Mouse (Mus musculus) midbrain, embryonic 11.5 days (tissue): ENCODE results near the gene Meig1. TPM values are rescaled to one million over a fixed set of nuclear protein-coding genes. Genes with fewer than 3 reads are reported as not detected.

Experiments used
- ATAC-seq: fragments of 200-750 bp; cut with Nextera tagmentation; 2 replicates; pipeline ENCODE4 v1.8.0; 2017; ENCODE audit warnings: moderate TSS enrichment, moderate library complexity; ENCODE audit not compliant: low FRiP score
- DNase-seq: peaks from one replicate; pipeline ENCODE4 v3.0.0; 2015; ENCODE audit warnings: low spot score; ENCODE audit errors: missing footprints
- H3K27ac ChIP-seq: fragments of 300-500 bp; sonication (generic); 2 replicates; pipeline ENCODE4 v1.5.1; 2014; ENCODE audit warnings: low read depth, low read length
- H3K27me3 ChIP-seq: fragments of 300-500 bp; sonication (generic); 2 replicates; pipeline ENCODE4 v1.6.1; 2014; ENCODE audit warnings: mild to moderate bottlenecking, low read length, moderate library complexity, mixed read lengths; ENCODE audit not compliant: control insufficient read depth, insufficient read depth
- H3K36me3 ChIP-seq: fragments of 300-500 bp; sonication (generic); 2 replicates; pipeline ENCODE4 v1.6.1; 2014; ENCODE audit warnings: mild to moderate bottlenecking, low read length, moderate library complexity, mixed read lengths; ENCODE audit not compliant: control insufficient read depth, insufficient read depth
- H3K4me1 ChIP-seq: fragments of 300-500 bp; sonication (generic); 2 replicates; pipeline ENCODE4 v1.6.1; 2014; ENCODE audit warnings: low read length; ENCODE audit not compliant: control insufficient read depth, insufficient read depth
- H3K4me2 ChIP-seq: fragments of 300-500 bp; sonication (generic); 2 replicates; pipeline ENCODE4 v1.6.1; 2014; ENCODE audit warnings: mild to moderate bottlenecking, moderate library complexity
- H3K4me3 ChIP-seq: fragments of 300-500 bp; sonication (generic); 2 replicates; pipeline ENCODE4 v1.5.1; 2014; ENCODE audit warnings: low read depth, low read length
- H3K9ac ChIP-seq: fragments of 300-500 bp; sonication (generic); 2 replicates; pipeline ENCODE4 v1.6.1; 2014; ENCODE audit warnings: low read length
- H3K9me3 ChIP-seq: fragments of 300-500 bp; sonication (generic); 2 replicates; pipeline ENCODE4 v1.6.1; 2016; ENCODE audit warnings: low read length; ENCODE audit not compliant: control insufficient read depth
- WGBS: fragments of 180-500 bp; shearing (Covaris S2); extraction: QIAGEN DNeasy Blood & Tissue Kit; methylation state at CpG from one replicate; pipeline ENCODE4 v1.1.7; 2014; 5-methylcytosine and 5-hydroxymethylcytosine counted together
- polyA plus RNA-seq: library from polyadenylated mRNA; unstranded; fragments of >200 nt; fragmentation: Nextera tagmentation; extraction: Ambion mirVana; gene quantifications from 2 replicates; pipeline ENCODE4 v1.2.1, GENCODE M21; 2014

Gene Meig1
- polyA plus RNA-seq, 1 experiment from 2014 or later, result not detected

GRCm38 (mm10) chr2:3391945-3392344, 30.5 kb downstream of the Meig1 start:
- Histone ChIP-seq H3K4me3 (no peak overlapping the region), H3K27me3 (no peaks in the 10 kb centered on the region), H3K9ac (no peak overlapping the region), H3K27ac (no peak overlapping the region), H3K36me3 (no peaks in the 10 kb centered on the region), H3K4me1 (no peaks in the 10 kb centered on the region), H3K4me2 (no peak overlapping the region), H3K9me3 (no peaks in the 10 kb centered on the region)
- DNase-seq (no peak), ATAC-seq (no peak)
- 75% methylated on average over 2 of the region's 2 CpGs for WGBS

GRCm38 (mm10) chr2:3387105-3387860, 35.2 kb downstream of the Meig1 start:
- no peaks in the 10 kb centered on the region for H3K27me3 ChIP-seq
- no peak for DNase-seq
- no peak overlapping the region for H3K4me2 ChIP-seq
- H3K36me3 ChIP-seq, result no peaks in the 10 kb centered on the region
- WGBS, result 84% methylated on average over 6 of the region's 6 CpGs
- no peak for ATAC-seq
- no peak overlapping the region for H3K27ac ChIP-seq
- no peaks in the 10 kb centered on the region for H3K9me3 ChIP-seq
- H3K4me1 ChIP-seq, result no peaks in the 10 kb centered on the region
- H3K9ac ChIP-seq, result no peak overlapping the region
- no peak overlapping the region for H3K4me3 ChIP-seq

GRCm38 (mm10) chr2:3365127-3365526, 57.3 kb downstream of the Meig1 start:
- Histone ChIP-seq H3K27me3 (no peaks in the 10 kb centered on the region), H3K4me1 (no peaks in the 10 kb centered on the region), H3K4me3 (no peak overlapping the region), H3K27ac (no peak overlapping the region), H3K4me2 (no peak overlapping the region), H3K9ac (no peak overlapping the region), H3K9me3 (no peaks in the 10 kb centered on the region), H3K36me3 (no peaks in the 10 kb centered on the region)
- ATAC-seq (no peak), DNase-seq (no peak)
- WGBS, result 46% methylated on average over 4 of the region's 4 CpGs

GRCm38 (mm10) chr2:3361067-3361466, 61.4 kb downstream of the Meig1 start:
- no peak overlapping the region for H3K27ac ChIP-seq
- H3K4me1 ChIP-seq, result no peaks in the 10 kb centered on the region
- no peaks in the 10 kb centered on the region for H3K36me3 ChIP-seq
- no peaks in the 10 kb centered on the region for H3K27me3 ChIP-seq
- DNase-seq, result no peak
- no peak overlapping the region for H3K4me2 ChIP-seq
- H3K9ac ChIP-seq, result no peak overlapping the region
- 84% methylated on average over 3 of the region's 3 CpGs for WGBS
- H3K9me3 ChIP-seq, result no peaks in the 10 kb centered on the region
- ATAC-seq, result no peak
- H3K4me3 ChIP-seq, result no peak overlapping the region

Other genes starting within 250 kb of the Meig1 start
- gene Nmt2, start 138.4 kb downstream of the Meig1 start, polyA plus RNA-seq, result 69.3 and 69.8 TPM in 2 replicates
- 24.9 and 25.6 TPM in 2 replicates for gene Rpp38, start 90.0 kb downstream of the Meig1 start, polyA plus RNA-seq
- 0.66 and 0.68 TPM in 2 replicates for gene Acbd7, start 86.5 kb downstream of the Meig1 start, polyA plus RNA-seq
- not detected in 2 replicates for gene Olah, start 25.4 kb downstream of the Meig1 start, polyA plus RNA-seq
- gene Dclre1c, start 1.5 kb upstream of the Meig1 start, polyA plus RNA-seq, result 8.1 TPM in 2 replicates
- gene Suv39h2, start 52.4 kb upstream of the Meig1 start, polyA plus RNA-seq, result 47.4 and 52.2 TPM in 2 replicates
- 8.7 and 9.4 TPM in 2 replicates for gene Gm45902, start 90.1 kb upstream of the Meig1 start, polyA plus RNA-seq
- 122 TPM in 2 replicates for gene Hspa14, start 90.2 kb upstream of the Meig1 start, polyA plus RNA-seq
- 0.37 TPM in 1 of 2 replicates, not detected in the other for gene Cdnf, start 90.4 kb upstream of the Meig1 start, polyA plus RNA-seq
- 60.4 and 65.7 TPM in 2 replicates for gene Fam107b, start 147.8 kb upstream of the Meig1 start, polyA plus RNA-seq